Mouse (Mus musculus) naive thymus-derived CD4-positive, alpha-beta T cell, adult 2 months (primary cell): Measurements from ENCODE around the gene Zfp93.

Experiments used
- DNase-seq: peaks from one replicate; pipeline ENCODE4 v3.0.0-alpha.2; 2011; ENCODE audit warnings: low read depth

The Zfp93 gene

DNA sequence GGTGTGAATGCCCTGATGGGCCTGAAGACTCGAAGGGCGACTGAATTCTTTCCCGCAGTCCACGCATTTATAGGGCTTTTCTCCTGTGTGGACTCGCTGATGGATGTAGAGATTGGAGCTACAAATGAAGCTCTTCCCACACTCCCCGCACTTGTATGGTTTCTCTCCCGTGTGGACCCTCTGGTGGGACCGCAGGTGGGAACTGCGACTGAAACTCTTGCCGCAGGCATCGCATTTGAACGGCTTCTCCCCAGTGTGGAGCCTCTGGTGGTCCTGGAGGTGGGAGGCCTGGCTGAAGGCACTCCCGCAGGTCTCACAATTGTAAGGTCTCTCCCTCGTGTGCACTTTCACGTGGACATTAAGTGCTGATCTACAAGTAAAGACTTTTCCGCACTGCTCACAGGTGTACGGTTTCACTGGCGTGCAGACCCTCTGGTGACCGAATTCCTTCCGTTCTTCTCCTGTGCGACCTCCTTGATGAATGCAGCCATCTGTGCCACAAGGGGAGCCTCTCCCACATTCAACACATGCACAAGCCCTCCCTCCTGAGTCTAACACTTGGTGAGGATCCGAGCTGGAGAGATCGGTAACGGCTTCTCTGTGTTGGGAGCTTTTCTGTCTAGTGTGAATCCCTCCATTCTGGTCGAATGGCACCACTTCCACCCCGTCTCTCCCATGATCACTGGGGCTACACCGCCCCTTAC, 21.3 kb downstream of the Zfp93 start:
- DNase-seq: no peak

DNA sequence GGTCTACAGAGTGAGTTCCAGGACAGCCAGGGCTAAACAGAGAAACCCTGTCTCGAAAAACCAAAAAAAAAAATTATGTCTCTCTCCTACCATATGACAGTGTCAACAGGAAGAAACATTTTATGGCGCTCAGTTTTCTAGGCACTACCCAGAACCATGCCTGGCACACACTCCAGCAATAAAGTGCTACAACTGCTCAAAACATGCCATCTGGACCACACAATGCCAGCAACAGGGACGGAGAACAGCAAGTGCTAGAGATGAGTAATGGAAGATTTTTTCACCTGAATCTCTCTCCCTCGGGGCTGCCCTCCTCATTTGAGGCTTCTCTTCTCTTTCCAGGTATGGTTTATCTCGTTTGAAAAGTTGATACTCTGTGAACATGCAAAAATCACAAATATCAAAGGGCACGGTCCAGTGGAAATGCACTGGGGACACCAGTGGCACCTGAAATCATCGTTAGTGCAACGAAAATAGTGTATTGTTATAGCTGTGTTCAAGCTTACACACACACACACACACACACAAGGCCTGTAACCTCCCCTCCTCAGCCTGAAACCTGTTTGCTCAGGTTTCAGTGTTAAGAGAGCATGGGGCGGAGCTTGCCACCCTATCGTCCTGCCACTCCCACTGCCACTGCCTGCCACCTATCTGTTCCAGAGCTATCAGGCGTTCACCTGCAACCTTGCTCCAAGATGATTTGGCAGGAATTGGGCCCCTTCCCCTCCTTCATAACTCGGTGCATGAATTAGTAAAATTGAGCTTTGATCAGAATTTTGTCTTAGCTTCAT, 23.0 kb downstream of the Zfp93 start:
- no peak for DNase-seq

DNA sequence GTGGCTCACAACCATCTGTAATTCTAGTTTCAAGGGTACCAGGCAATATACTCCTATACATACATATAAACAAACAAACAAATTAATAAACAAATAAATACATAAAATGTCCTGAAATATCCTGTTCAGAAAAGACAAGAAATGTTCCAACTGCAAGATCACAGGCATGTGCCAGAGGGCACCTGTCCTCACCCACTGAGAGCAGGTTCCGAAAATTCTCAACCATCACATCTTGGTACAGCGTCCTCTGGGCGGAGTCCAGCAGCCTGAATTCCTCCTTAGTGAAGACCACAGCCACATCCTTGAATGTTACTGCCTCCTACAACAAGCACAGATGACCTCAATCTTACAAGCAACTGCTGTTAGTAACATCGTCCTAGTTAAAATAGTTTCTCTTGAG, 24.5 kb downstream of the Zfp93 start:
- DNase-seq: no peak

DNA sequence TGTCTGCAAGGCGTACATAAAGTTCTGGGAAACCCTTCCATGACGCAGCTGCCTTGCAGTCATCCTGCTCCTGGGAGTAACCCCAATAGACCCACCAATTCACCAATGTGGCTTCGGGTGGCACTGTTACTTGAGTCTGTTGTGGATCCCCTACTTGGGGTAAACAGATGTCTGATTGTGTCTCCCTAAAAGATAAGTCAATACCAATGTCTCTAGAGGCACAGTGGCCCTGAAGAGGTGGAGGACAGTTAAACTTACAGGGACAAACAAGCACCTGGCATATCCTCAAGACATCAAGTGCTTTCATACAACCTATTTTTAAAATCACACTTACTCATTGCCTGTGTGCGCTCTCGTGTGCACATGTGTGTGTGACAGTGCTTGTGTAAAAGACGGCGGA, 25.2 kb downstream of the Zfp93 start:
- DNase-seq: no peak

DNA sequence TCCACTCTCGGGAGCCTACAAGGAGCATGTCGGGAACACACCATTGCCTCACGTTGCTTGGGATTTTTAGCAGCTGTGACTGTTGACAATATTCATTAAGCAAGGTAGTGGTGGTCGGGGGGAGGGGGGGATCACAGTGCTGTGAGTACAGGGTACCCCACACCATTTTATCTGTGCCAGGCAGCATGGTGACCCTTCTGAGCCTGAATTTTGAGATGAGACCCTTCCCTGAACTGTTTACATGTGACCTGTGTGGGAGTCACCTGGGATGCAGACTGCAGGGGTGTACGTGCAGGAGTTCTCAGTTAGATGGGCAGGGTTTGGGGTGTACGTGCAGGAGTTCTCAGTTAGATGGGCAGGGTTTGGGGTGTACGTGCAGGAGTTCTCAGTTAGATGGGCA, 26.2 kb downstream of the Zfp93 start:
- no peak for DNase-seq

DNA sequence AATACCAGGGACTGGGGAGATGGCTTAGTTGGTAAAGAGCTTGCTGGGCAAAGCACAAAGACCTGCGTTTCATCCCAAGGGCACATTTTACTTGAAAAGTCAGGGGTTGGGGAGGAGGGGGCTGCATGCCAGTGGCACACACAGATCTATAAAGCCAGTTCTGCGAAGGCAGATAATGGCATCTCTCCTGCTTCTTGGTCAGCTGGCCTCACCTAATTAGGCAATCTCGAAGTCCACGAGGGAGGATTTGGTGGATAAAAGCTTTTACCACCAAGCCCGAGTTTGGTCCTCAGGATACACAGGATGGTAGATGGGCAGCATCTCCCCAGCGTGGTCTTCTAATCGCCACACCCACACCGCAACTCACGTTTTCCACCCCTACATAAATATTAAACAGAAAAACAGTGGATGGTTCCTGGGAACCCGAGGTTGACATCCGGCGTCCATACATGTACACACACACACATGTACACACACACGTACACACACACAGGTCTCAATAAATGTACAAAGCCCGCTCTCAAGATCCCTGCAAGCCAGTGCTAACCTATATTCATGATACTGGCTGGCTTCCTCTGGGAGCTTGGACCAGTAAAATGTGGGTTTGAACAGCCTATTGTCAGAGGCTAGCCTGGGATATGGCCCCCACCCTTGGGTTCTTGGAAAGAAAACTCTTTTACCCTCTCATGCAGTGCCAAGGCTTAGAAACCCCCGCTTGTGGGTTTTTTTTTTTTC, 27.3 kb downstream of the Zfp93 start:
- no peak for DNase-seq

DNA sequence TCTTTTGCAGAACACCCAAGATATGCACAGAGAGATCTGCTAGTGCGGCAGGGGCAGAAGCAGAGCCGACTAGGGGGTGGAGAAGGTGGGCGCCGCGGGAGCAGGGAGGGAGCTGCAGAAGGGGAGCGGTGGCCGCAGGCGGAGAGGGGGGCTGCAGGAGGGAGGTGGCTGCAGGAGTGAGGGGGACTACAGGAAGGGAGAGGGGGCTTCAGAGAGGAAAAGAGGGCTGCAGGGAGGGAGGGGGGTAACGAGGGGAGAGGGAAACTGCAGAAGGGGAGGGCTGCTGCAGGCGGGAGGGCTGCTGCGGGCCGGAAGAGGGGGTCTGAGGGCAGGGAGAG, 28.4 kb downstream of the Zfp93 start:
- DNase-seq: no peak

DNA sequence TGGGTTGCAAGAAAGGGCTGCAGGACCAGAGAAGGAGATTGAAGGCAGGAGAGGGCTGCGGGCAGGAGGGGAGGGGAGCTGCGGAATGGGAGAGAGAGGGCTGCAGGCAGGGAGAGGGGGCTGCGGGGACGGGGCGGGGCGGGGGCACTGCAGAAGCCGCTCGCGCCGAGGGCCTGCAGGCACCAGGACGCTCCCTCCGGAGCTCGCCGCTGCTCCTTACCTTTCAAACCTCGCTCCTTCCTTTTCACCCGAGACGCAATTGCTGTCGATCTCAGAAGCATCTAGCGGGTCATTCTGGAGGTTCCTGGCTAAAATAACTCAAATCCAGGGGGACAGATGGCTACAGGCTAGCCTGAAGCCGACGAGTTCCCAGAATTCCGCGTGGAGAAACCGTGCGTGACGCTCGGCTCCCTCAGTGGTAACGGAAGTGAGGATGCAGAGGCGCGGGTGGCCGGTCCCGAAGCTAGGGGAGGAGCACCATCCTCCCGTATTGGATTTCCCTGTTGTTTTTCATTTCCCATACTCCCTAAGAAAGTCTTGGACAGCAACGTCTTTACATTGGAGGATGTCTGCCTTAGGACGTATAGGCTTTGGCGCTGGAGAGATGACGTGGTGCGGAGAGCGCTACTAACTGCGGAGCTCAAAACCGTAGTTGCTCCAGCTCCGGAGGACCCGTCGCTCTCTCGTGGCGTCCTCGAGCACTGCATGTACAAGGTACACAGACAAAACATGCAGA, 28.9 kb downstream of the Zfp93 start:
- peak; percentile 80 for DNase-seq

DNA sequence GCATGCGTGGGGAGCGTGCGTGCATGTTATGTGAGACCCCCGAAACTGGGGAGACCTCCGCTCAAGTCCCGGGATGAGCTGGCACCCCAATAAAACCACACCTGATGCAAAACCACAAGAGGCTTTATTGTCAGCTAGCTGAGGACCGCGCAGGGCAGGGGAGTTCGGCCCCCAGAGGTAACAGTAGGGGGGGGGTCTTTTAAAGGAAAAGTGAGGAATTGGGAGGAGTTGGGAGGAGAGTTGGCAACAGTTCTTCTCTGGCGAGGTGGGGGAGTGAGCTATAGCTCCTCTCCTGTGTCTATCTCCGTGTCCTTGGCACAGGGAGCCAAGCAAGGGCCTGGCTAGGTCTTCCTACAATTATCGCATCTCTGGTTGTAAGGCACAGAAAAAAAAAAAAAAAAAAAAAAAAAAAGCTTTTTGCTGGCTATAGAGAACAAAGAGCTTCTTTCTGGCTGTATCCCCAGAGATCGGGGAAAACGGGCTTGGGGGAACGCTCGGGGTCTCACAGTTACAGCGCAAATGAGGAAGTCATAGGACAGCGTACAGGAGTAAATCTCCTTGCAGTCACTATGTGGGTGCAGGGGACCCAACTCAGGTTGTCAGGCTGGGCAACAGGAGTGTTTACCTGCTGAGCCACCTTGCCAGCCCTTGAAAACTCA, 29.7 kb downstream of the Zfp93 start:
- no peak for DNase-seq

DNA sequence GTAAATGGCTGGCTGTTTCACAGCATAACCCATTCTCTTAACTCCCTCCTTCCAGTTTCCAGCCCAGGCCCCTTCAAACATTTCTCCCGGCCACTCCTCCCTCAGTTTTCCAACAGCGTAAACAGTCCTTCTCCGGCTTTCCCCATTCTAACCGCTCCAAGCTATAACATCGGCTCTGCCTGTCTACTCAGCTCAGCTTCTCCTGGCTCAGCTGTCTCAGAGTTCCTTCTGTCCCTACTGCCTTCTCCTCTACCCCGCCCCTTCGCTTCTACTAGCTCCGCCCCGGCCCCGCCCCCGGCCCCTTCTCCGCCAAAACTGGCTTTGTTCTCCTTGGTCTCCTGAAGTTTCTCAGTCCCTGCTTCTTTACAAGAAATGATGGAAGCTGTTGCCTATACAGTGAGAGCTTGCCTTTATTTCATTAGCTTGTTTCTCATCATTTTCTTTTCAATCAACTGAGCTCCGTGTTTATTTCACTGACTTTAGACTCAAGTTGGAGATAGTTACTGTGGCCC, 30.6 kb downstream of the Zfp93 start, which contains the start of gene Zfp61:
Gene Zfp61 (minus strand): TSS at position 462 of the 512 bp plus-strand sequence.
- DNase-seq: peak; percentile 51

DNA sequence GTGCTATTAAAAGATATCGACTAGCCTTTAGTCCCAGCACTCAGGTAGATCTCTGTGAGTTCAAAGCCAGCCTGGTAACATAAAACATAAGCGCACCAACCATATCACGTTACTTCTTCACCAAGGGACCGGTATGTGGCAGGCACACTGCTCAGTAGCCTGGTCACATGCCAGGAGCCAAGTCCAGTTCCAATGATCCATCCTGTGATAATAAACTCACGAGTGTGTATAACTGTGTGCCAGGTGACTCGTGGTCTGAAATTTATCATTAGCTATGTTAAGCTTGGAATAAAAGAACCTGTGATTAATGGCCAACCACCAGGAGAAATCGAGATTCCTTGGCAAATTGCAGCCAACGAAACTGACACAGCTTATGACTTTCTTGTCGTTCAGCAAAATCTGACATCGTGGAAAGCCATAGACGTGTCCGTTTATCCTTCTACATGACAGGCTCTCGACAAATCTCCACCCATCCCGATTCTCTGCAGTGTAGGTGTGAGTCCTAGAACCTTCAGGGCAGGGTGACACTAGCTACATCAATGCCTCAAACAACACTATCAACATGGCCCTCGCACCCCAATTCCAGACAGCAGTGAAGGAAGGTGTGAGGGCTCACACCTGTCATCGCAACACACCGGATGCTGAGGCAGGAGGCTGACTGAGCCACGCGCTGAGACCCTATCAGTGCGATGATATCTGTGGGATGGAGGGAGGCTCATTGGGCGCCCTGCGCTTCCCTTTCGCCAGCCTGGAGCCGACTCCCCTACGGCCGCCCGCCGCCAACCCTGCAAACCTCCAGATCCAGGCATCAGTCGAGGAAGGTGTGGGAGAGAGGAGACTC, 45.7 kb downstream of the Zfp93 start:
- DNase-seq: no peak

DNA sequence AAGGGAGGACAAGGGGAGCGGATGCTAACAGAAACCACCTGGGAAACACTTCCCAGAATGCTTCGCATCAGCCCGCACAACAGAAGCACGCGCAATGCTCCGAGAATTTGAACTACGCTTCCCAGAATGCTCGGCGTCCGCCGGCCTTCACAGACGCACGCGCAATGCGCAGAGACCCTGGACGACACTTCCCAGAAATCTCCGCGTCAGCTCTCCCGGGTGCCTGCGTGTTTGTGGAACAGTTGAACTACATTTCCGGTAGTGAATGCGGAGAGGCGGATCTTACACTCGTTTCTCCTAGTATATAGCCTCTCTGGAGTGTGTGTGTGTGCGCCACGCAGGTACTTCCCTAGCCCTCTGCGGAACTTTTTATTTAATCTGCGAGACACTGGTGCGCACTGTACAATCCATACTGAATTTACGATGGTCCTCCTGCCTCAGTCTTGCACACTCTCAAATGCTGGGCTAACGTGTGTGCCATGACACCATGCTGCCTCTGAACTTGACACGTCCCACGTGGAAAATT, 46.4 kb downstream of the Zfp93 start, which contains the start of gene Zfp94:
Gene Zfp94 (minus strand): TSS at position 100 of the 526 bp plus-strand sequence.
- peak; percentile 90 for DNase-seq

DNA sequence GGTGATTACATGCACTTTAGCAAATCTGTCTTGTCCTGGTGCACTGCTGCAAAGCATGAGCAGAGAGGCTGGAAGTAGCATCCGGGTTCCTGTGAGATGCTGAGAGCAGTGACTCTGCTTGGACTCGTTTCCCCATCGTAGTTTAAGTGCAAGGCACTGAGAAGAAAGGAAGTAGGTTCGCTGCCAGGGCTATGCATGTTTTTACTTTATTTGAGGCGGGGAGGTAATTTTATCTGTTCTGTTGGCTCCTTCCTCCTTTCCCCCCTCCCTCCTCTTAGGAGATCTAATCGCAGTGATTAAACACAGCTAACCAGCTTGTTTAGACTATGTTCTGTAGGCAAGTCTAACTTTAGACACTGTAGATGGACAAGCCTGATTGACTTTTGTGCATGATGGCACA, 48.7 kb downstream of the Zfp93 start:
- DNase-seq: no peak

DNA sequence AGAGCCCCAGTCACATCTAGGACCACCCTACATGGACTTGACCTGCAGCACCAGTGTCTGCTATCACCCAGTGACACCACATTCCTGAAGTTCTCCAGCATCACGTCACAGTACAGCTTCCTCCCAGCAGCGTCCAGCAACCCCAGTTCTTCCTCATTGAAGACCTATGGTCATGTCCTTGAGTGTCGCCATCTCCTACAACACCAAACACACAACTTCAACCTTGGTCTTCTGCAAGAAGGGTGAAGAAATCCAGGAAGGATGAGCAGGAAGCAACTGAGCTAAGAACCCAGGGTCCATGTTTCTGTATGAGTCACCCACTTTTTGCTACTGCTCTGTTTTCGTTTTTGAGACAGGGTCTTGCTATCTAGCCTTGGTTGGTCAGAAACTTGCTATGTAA, 52.4 kb downstream of the Zfp93 start:
- no peak for DNase-seq

DNA sequence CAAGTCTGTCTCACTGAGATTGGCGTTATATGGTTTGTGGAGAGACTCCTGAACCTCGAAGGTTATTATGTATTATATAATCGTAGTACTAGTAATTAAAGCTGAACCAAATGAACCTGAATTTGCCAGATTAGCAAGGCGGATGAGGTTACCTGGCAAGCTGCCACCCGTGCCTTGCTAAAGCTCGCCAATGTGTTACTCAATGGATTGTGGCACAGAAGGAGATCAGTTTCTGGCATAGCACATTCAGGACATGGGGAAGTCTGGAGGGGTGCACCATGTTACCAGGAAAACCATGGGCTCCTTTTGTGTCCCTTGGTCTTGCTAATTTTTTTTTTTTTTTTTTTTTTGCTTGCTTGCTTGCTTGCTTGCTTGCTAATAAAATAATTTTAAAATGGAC, 55.0 kb downstream of the Zfp93 start:
- DNase-seq: no peak

DNA sequence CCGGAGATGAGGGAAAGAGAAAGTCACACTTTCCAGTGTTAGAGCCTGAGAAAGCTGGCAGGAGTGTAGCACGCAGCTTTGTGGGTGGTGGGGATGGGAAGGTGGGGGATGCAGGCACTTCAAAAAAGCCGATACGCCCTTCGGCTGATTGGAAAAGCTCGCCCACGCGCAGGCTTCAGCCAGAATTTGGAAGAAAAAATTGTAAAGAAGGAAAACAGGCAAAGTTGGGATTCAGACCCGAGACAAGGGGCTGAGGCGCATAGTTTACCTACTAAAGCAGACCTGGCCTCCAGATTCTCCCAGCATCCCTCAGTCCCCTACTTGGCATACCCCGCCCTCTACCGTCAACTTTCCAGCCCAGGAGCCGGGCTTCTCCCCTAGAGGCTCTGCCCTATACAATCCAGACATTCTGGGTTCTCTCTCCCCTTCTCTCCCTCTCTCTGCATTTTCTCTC, 55.5 kb downstream of the Zfp93 start:
- DNase-seq: no peak

DNA sequence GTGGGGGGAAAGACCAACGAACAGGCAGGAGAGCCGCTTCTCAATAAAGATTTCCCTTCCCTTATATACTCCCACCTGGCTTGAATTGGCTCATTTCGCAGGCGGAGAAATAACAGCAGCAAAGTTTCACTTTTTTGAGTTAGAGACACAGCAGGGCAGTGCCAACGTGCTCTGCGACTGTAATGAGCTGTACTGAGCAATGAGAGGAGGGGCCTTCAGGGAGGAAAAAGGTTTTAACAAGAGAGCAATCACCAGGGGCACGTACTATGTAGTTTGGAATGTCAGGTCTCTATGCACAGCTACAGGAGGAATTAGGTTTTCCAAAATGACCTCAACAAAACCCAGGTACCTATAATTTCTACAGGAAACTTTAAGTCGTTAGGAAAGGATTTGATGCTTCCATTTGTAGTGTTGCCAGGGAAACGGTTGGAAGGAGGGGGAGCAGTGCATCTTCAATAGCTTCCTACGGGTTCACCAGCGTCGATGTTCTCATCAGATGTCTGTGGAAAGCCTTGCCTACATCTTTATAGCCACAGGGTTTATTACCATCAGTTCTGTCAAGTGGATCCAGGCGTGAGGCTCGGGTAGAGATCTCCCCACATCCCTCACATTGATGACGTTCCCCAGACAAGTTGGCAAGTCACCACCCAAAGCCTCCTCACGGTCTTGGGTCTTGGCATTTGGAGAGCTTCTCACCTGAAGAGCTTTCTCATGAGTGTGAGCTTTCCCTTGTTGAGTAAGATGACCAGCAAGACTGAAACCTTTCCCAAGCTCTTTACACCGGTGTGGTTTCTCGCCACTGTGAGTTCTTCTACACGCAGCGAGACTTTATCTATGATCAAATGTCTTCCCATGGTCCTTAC, 56.3 kb downstream of the Zfp93 start:
- no peak for DNase-seq
